Mouse (Mus musculus) bone marrow, adult 2 months (tissue): ENCODE measurements around the gene Dimt1. TPM values are rescaled to one million over a fixed set of nuclear protein-coding genes. Genes with fewer than 3 reads are reported as not detected.

Experiments
- H3K27ac ChIP-seq: fragments of 200-500 bp; 2 replicates; pipeline ENCODE4 v1.5.1; 2012; ENCODE audit warnings: low read depth, mild to moderate bottlenecking, control low read depth, inconsistent platforms, low read length; ENCODE audit not compliant: control insufficient read depth, poor library complexity, insufficient read depth
- H3K4me1 ChIP-seq: fragments of 200-500 bp; 2 replicates; pipeline ENCODE4 v1.6.1; 2011; ENCODE audit warnings: low read length; ENCODE audit not compliant: control insufficient read depth, insufficient read depth
- H3K4me3 ChIP-seq: fragments of 200-500 bp; replicated peaks from 2 replicates; pipeline ENCODE3; 2011; ENCODE audit warnings: mild to moderate bottlenecking, low read depth, low read length, control low read depth; ENCODE audit not compliant: control insufficient read depth
- CTCF ChIP-seq: fragments of 200-500 bp; IDR thresholded peaks from 2 replicates; pipeline ENCODE4 v1.5.1; 2011; ENCODE audit warnings: low read length, control low read depth; ENCODE audit not compliant: control insufficient read depth, insufficient read depth
- POLR2A ChIP-seq: fragments of 200-500 bp; IDR thresholded peaks from 2 replicates; pipeline ENCODE4 v1.6.1; 2011; ENCODE audit warnings: low read depth, mild to moderate bottlenecking, control low read depth, low read length, borderline replicate concordance; ENCODE audit not compliant: control insufficient read depth
- WGBS: fragments of 180-500 bp; shearing (Covaris S2); methylation state at CpG from one replicate; pipeline ENCODE4 v1.1.7; 2018; 5-methylcytosine and 5-hydroxymethylcytosine counted together
- polyA plus RNA-seq: library from polyadenylated mRNA; stranded (reverse); fragments of >200 nt; gene quantifications from 2 replicates; pipeline ENCODE4 v1.2.4, GENCODE M21; 2011; ENCODE audit warnings: low replicate concordance; ENCODE audit not compliant: missing spikeins, insufficient read depth, insufficient read length

Gene Dimt1
- polyA plus RNA-seq, 1 experiment, result 8.5 TPM

DNA sequence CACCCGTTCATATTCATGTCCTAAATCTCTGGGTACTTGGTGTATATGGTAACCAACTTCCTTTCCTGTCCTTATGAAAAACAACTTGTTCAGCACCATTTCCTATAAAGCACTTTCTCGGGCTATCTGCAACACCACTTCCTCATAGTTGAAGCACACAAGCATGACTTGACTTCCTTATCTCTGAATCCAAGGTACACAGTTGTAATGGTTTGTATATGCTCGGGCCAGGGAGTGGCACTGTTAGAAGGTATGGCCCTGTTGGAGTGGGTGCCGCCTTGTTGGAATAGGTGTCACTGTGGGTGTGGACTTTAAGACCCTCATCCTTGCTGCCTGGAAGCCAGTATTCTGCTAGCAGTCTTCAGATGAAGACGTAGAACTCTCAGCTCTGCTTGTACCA lies 51.7 kb downstream of the Dimt1 start:
- peaks cover 7% of the 10 kb centered on the region for H3K4me1 ChIP-seq
- no peak overlapping the region for H3K4me3 ChIP-seq
- H3K27ac ChIP-seq, result peak overlapping the region; percentile 81
- WGBS, result 7% methylated on average over 5 of the region's 5 CpGs
- no peak for TF ChIP-seq CTCF
- TF ChIP-seq POLR2A, result no peak

GRCm38 (mm10) chr13:107003211-107003610 lies 56.3 kb downstream of the Dimt1 start:
- H3K27ac ChIP-seq, result no peak overlapping the region

DNA sequence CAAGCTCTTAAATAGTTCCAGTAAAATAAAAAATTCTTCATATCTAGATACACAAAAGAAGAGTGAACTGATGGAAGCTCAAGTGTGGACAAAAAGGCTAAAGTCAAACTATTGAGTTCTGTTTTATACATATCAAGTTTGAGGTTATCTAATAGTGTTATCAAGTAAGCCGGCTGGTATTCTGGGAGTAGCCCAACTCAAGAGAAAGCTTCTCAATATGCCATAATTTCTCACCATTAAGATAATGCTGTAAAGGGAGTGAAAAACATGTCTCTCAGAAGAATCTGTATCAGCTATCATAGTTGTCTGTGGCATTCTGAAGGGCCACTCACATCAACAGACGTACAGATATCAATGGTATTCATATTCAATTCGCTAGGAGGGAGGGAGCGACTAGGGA lies 61.2 kb downstream of the Dimt1 start:
- TF ChIP-seq POLR2A (no peak), CTCF (no peak)
- Histone ChIP-seq H3K4me1 (no peaks in the 10 kb centered on the region; the same call in 1 of the 2 replicates), H3K27ac (no peak overlapping the region), H3K4me3 (no peak overlapping the region)
- 75% methylated on average over 4 of the region's 4 CpGs for WGBS

More at GRCm38 (mm10) chr13:107003211-107003610, 56.3 kb downstream of the Dimt1 start:
- no peak overlapping the region for H3K4me3 ChIP-seq
- TF ChIP-seq POLR2A (no peak), CTCF (no peak)
- H3K4me1 ChIP-seq, result peaks cover 2% of the 10 kb centered on the region
- 77% methylated on average over 2 of the region's 2 CpGs for WGBS

Other genes starting within 250 kb of the Dimt1 start
- gene Ipo11, start 10.2 kb upstream of the Dimt1 start, polyA plus RNA-seq, result 20.1 and 24.5 TPM in 2 replicates
- 39.5 and 70.7 TPM in 2 replicates for gene Kif2a, start 75.0 kb downstream of the Dimt1 start, polyA plus RNA-seq